Mouse (Mus musculus) midbrain, embryonic 10.5 days (tissue): ENCODE measurements around the gene Fignl1. TPM values are rescaled to one million over a fixed set of nuclear protein-coding genes. Genes with fewer than 3 reads are reported as not detected.

ENCODE experiments used
- DNase-seq: peaks from one replicate; pipeline ENCODE4 v3.0.0-alpha.2; 2017; ENCODE audit warnings: low spot score
- H3K27ac ChIP-seq: fragments of 300-500 bp; sonication (generic); replicated peaks from 2 replicates; pipeline ENCODE4 v1.5.1; 2016; ENCODE audit warnings: mild to moderate bottlenecking
- H3K27me3 ChIP-seq: fragments of 300-500 bp; sonication (generic); 2 replicates; pipeline ENCODE4 v1.6.1; 2016; ENCODE audit warnings: low read depth, mild to moderate bottlenecking; ENCODE audit not compliant: poor library complexity, severe bottlenecking
- H3K36me3 ChIP-seq: fragments of 300-500 bp; sonication (generic); 2 replicates; pipeline ENCODE4 v1.6.1; 2016; ENCODE audit warnings: mild to moderate bottlenecking, moderate library complexity
- H3K4me1 ChIP-seq: fragments of 300-500 bp; sonication (generic); 2 replicates; pipeline ENCODE4 v1.6.1; 2016
- H3K4me3 ChIP-seq: fragments of 300-500 bp; sonication (generic); 2 replicates; pipeline ENCODE4 v1.5.1; 2016; ENCODE audit warnings: mild to moderate bottlenecking, moderate library complexity
- H3K9me3 ChIP-seq: fragments of 300-500 bp; sonication (generic); replicated peaks from 2 replicates; pipeline ENCODE4 v1.6.1; 2016; ENCODE audit warnings: mild to moderate bottlenecking
- WGBS: fragments of 180-500 bp; shearing (Covaris S2); methylation state at CpG from one replicate; pipeline ENCODE4 v1.1.7; 2016; 5-methylcytosine and 5-hydroxymethylcytosine counted together
- polyA plus RNA-seq: library from polyadenylated mRNA; unstranded; fragments of >200 nt; fragmentation: Nextera tagmentation; extraction: Ambion mirVana; gene quantifications from 2 replicates; pipeline ENCODE4 v1.2.1, GENCODE M21; 2016

Fignl1 gene
- polyA plus RNA-seq, 1 experiment from 2014 or later: 112 TPM

DNA sequence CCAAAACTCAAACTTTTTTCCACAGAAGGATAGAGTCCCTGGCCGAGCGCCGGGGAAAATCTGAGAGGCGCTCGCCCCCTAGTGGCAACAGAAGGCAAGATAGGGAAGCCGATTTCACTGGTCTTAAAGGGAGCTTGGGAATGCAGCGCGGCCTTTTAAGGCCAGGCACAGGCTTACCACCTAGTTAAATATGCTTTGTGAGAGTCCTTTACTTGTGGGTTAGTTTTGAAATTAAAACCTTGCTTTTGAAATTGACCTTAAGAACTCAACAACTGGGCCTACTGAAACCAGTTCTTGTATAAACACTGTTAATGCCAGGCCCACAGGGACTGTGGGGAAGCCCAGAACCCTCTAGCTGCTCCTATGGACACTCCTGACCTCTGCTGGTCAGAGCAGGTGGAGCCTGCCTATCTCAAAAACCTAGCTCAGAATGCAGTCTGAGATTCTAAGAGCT, 20.2 kb downstream of the Fignl1 start:
- 1% methylated on average over 8 of the region's 8 CpGs for WGBS
- no peaks in the 10 kb centered on the region for H3K4me1 ChIP-seq
- H3K9me3 ChIP-seq: no peaks in the 10 kb centered on the region
- no peak overlapping the region for H3K27ac ChIP-seq
- H3K36me3 ChIP-seq: no peaks in the 10 kb centered on the region
- DNase-seq: peak; percentile 84
- no peaks in the 10 kb centered on the region for H3K27me3 ChIP-seq
- peak overlapping the region; percentile 38 for H3K4me3 ChIP-seq

DNA sequence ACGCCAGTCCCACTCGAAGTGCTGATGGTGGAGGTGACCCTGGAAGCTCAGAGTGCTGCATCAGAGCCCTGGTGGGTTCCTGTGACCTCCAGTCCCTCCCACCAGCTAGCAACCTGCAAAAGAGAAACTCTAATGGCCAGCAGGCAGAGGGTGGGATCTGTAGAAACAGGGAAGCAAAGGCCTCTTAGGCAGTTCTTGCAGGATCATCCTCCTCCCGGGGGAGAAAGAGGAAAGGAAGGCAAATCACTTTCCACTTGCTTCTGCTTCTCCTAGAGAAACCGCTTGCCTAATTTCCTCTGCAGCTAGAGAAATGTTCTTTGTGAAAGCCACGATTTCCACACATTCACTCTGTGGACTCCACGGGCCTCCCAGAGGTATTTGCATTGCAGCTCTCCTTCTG, 23.3 kb downstream of the Fignl1 start:
- Histone ChIP-seq H3K9me3 (no peaks in the 10 kb centered on the region), H3K4me1 (no peaks in the 10 kb centered on the region), H3K36me3 (no peaks in the 10 kb centered on the region), H3K27me3 (no peaks in the 10 kb centered on the region), H3K4me3 (no peak overlapping the region), H3K27ac (no peak overlapping the region)
- WGBS: 79% methylated on average over 6 of the region's 6 CpGs
- DNase-seq: no peak

DNA sequence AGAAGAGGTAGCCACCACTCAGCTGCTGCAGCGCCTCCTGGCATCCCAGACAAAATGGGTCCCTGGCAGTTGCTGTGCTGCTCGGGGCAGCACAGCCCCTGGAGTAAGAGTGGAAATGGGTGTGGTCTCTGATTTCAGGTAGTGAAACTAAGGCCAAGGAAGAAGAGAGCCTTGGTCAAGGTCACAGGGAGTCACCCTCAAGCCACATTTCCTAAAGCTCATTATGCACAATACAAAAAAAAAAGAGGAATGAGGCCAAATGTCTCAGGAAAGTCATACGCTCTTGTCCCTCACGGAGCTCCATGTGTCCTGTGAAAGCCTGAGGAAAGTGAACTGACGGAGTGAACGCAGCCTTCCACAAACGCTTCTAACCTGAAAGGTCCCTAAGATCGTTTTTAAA, 27.0 kb downstream of the Fignl1 start:
- Histone ChIP-seq H3K4me1 (no peaks in the 10 kb centered on the region), H3K27ac (no peak overlapping the region), H3K9me3 (no peaks in the 10 kb centered on the region), H3K4me3 (no peak overlapping the region), H3K36me3 (no peaks in the 10 kb centered on the region), H3K27me3 (no peaks in the 10 kb centered on the region)
- no peak for DNase-seq
- WGBS: 86% methylated on average over 8 of the region's 8 CpGs

DNA sequence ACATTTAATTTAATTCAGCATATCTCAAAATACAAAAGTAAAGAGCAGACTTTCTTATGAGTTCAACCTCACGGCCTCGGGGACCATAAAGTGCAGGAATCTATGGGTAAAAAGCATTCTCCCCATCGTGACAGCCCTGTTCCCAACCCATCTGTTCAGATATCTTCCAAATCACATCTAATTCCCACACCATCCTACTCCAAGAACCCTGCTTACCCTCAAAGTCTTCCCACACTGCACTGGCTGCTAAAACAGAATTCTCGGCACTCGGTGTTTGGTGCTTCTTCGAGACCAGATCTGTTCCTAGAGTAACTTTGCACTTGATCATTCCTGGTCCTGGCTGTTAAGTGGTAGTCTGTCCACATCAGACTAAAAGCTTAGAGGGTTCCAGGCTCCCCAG, 30.4 kb downstream of the Fignl1 start:
- H3K27ac ChIP-seq: no peak overlapping the region
- no peak overlapping the region for H3K4me3 ChIP-seq
- no peaks in the 10 kb centered on the region for H3K4me1 ChIP-seq
- no peaks in the 10 kb centered on the region for H3K36me3 ChIP-seq
- no peaks in the 10 kb centered on the region for H3K27me3 ChIP-seq
- no peaks in the 10 kb centered on the region for H3K9me3 ChIP-seq
- WGBS: 94% methylated on average over 6 of the region's 6 CpGs
- no peak for DNase-seq

DNA sequence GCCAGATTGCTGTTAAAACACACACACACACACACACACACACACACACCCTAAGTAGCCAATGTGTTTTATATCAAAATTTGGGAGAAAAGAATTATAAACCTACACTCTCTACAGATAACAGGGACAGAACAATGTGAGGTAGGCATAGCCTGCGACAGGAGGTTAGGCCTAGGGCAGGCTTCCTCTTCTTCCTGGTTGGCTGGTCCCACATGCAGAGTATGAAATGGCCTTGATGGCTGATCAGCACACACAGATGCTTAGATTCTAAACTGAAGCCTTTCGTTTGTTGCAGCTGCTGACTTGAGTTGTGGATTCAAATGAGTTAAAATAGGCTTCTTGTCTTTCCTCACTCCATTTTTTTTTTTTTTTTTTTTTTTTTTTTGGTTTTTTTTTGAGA, 31.0 kb downstream of the Fignl1 start:
- H3K9me3 ChIP-seq: no peaks in the 10 kb centered on the region
- no peak overlapping the region for H3K4me3 ChIP-seq
- H3K27me3 ChIP-seq: no peaks in the 10 kb centered on the region
- no peaks in the 10 kb centered on the region for H3K36me3 ChIP-seq
- 89% methylated on average over 2 of the region's 2 CpGs for WGBS
- no peak for DNase-seq
- no peak overlapping the region for H3K27ac ChIP-seq
- H3K4me1 ChIP-seq: no peaks in the 10 kb centered on the region

DNA sequence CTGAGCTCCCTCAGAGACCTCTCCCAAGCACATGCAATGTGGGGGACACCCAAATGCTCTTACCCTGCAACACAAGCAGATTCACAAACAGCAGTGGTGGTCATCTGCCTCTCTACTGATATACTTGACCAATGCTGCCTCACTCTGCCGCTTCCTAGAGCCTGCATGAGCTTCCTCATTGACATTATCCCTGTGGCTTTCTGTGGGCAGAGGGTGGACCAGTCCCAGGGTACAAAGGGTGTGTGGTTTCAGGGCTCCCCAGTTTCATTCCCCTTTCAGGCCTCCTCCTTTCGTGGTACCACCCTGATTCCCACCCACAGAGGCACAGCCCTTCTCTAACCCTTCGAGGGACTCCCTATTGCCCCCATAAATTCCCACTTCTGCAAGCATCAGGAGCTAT, 31.5 kb downstream of the Fignl1 start:
- H3K9me3 ChIP-seq: no peaks in the 10 kb centered on the region
- H3K27me3 ChIP-seq: no peaks in the 10 kb centered on the region
- H3K4me1 ChIP-seq: no peaks in the 10 kb centered on the region
- no peak for DNase-seq
- H3K36me3 ChIP-seq: no peaks in the 10 kb centered on the region
- H3K4me3 ChIP-seq: no peak overlapping the region
- no peak overlapping the region for H3K27ac ChIP-seq
- 79% methylated on average over 3 of the region's 3 CpGs for WGBS

DNA sequence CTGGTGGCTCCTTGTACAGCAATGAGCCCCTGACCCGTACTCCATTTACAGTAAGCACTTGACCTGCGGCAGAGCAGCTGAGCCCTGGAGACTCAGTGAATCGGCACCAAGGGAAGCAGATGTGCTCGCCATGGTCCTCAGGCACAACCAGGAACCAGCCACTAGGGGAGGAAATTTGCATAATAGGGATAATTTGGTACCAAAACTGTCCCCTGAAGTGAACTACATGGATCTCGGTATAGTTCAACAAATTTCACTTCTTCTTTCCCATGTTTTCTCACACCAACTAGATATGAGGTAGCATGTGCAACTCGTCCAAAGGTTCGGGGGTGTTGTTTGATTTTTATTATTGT, 32.0 kb downstream of the Fignl1 start:
- no peak overlapping the region for H3K4me3 ChIP-seq
- H3K27me3 ChIP-seq: no peaks in the 10 kb centered on the region
- WGBS: 86% methylated on average over 7 of the region's 7 CpGs
- H3K9me3 ChIP-seq: no peaks in the 10 kb centered on the region
- no peak overlapping the region for H3K27ac ChIP-seq
- no peaks in the 10 kb centered on the region for H3K36me3 ChIP-seq
- H3K4me1 ChIP-seq: no peaks in the 10 kb centered on the region
- no peak for DNase-seq

DNA sequence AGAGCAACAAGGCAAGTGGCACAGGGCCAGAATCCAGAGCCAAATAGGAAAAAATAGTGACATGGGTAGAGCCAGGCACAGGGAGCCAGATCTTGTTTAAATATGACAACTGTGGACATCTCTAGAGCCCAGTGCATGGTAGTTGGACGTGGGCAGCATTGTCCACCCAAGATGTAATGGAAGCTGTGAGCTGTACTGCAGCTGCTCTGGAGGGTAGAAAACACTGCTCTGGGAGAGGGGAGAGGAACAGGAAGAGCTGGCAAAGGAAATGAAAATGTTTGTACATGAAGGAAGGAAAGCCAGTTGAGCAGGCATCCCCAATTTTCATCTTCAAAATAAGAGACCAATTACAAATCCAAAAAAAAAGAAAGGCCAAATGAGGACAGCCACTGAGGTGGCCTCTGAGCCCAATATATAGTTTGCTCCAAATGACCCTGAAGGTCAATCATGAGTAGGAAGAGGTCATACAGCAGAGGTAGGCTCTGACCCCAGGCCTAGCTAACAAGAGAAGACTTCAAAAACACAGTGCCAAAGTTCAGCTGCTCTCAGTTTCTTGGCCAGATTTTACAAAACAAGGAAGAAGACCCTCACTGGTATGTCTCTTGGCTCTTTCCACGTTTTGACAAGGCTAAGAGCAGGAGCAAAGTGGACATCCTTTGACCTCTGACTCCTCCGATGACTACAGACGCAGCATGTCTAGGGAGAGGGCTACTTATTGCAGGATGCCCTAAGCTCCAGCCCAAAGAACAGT, 32.5 kb downstream of the Fignl1 start:
- H3K27me3 ChIP-seq: no peaks in the 10 kb centered on the region
- no peak for DNase-seq
- no peaks in the 10 kb centered on the region for H3K4me1 ChIP-seq
- WGBS: 75% methylated on average over 4 of the region's 4 CpGs
- H3K36me3 ChIP-seq: no peaks in the 10 kb centered on the region
- no peak overlapping the region for H3K27ac ChIP-seq
- no peak overlapping the region for H3K4me3 ChIP-seq
- no peaks in the 10 kb centered on the region for H3K9me3 ChIP-seq

DNA sequence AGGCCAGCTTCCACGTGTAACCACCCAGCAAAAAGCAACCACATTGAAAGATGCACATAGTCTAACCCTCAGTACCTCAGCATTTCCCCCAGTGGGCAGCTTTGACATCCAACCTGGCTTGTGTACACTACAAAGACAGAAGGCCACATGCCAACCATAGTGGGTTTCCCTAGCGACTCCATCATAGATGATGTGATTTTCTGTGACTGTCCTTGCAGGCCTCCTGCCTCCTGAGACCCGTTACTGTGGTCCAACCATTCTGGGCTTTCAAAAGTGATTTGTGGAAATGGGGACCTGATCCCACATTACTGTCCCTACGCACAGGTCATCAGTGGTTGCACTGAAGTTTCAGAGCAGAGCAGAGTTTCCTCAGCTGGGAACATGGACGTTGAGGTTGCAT, 33.9 kb downstream of the Fignl1 start:
- H3K27ac ChIP-seq: no peak overlapping the region
- DNase-seq: no peak
- no peaks in the 10 kb centered on the region for H3K36me3 ChIP-seq
- no peaks in the 10 kb centered on the region for H3K9me3 ChIP-seq
- H3K27me3 ChIP-seq: no peaks in the 10 kb centered on the region
- no peaks in the 10 kb centered on the region for H3K4me1 ChIP-seq
- no peak overlapping the region for H3K4me3 ChIP-seq
- WGBS: 94% methylated on average over 5 of the region's 5 CpGs

DNA sequence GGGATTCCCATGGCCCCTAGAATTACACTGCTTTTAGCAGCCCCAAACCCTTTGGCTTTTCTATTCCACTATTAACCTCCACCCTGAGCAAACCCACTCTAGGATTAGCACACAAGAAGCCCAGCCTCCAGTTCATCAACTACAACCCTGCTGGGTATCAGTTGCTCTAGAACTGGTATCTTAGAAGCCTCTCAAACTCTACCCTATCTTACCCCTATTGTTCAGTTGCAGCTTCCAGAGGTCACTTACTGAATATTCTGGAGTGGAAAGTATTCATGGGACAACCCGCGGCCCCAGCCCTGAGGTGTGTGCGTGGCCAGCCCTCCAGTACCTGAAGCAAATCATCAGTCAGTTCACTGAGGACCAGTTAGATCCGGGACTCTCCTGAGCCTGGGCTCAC, 34.4 kb downstream of the Fignl1 start:
- 92% methylated on average over 4 of the region's 4 CpGs for WGBS
- H3K4me1 ChIP-seq: no peaks in the 10 kb centered on the region
- H3K27me3 ChIP-seq: no peaks in the 10 kb centered on the region
- H3K9me3 ChIP-seq: no peaks in the 10 kb centered on the region
- no peak overlapping the region for H3K27ac ChIP-seq
- no peak overlapping the region for H3K4me3 ChIP-seq
- DNase-seq: no peak
- no peaks in the 10 kb centered on the region for H3K36me3 ChIP-seq

DNA sequence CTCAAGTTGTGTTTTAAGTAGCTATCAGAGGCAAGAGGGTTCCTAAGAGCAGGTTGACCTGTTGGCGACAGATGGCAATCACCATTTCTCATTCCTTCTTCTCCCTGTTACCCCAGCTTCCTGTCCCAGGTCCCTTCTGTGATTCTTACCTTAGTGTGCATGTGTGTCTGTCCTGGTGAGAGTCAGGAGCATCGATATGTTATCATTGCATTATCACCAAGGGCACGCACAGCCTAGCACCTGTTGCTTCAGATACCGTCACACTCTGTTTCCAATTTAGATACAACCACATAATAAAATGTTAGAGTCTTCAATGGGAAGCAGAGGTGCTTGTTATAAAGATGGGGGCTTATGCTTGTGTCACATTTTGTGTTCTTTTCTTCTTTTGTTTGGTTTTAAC, 36.6 kb downstream of the Fignl1 start:
- 95% methylated on average over 4 of the region's 4 CpGs for WGBS
- no peaks in the 10 kb centered on the region for H3K27me3 ChIP-seq
- H3K27ac ChIP-seq: no peak overlapping the region
- no peaks in the 10 kb centered on the region for H3K9me3 ChIP-seq
- H3K4me1 ChIP-seq: no peaks in the 10 kb centered on the region
- no peaks in the 10 kb centered on the region for H3K36me3 ChIP-seq
- no peak overlapping the region for H3K4me3 ChIP-seq
- no peak for DNase-seq

DNA sequence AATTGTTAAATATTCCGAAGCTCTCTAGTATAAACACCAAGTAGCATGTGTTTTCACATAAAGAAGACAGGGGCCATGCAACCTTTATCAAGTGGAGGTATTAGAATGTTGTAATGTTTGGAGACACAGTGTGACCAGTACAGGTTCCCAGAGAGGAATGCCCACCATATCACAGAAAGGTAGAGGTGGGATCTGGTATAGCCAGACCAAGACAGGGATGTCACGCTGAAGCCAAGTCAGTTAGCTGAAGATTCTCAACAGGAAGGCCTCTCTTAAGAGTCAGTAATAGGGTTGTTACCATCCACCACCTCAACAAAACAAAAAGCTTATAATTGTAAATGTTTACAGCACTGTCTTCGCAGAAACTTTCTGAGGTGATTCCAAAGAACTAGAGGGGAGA, 38.1 kb downstream of the Fignl1 start:
- Histone ChIP-seq H3K4me3 (no peak overlapping the region), H3K9me3 (no peaks in the 10 kb centered on the region), H3K4me1 (no peaks in the 10 kb centered on the region), H3K36me3 (no peaks in the 10 kb centered on the region), H3K27me3 (no peaks in the 10 kb centered on the region), H3K27ac (no peak overlapping the region)
- WGBS: 95% methylated on average over 3 of the region's 3 CpGs
- no peak for DNase-seq

DNA sequence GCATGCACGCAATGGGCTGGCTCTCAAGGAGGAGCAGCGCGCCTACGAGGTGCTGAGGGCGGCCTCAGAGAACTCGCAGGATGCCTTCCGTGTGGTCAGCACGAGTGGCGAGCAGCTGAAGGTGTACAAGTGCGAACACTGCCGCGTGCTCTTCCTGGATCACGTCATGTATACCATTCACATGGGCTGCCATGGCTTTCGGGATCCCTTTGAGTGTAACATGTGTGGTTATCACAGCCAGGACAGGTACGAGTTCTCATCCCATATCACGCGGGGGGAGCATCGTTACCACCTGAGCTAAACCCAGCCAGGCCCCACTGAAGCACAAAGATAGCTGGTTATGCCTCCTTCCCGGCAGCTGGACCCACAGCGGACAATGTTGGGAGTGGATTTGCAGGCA, 39.5 kb downstream of the Fignl1 start:
- Histone ChIP-seq H3K27me3 (no peaks in the 10 kb centered on the region), H3K4me1 (no peaks in the 10 kb centered on the region), H3K9me3 (no peaks in the 10 kb centered on the region), H3K36me3 (no peaks in the 10 kb centered on the region), H3K27ac (no peak overlapping the region), H3K4me3 (no peak overlapping the region)
- no peak for DNase-seq
- WGBS: 92% methylated on average over 20 of the region's 20 CpGs

DNA sequence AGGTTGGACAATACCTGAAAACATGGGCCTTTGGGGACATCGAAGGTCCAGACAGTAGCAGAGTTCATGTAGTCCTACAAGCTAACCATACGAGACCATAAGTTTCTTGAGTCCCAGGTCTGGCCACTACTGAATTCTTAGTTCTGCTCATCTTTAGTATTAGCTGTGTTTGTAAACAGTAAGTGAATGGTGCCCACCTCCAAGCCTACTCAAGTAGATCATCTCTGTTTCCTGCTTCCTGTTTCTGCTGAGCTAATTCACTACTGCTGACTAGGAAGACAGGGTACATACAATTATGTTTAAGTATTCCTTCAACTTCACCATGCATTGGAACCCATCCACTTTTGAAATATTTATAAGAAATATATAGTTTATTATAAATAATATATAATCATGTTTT, 40.7 kb downstream of the Fignl1 start:
- WGBS: 85% methylated on average over 2 of the region's 2 CpGs
- Histone ChIP-seq H3K4me3 (no peak overlapping the region), H3K36me3 (no peaks in the 10 kb centered on the region), H3K27ac (no peak overlapping the region), H3K4me1 (no peaks in the 10 kb centered on the region), H3K27me3 (no peaks in the 10 kb centered on the region), H3K9me3 (no peaks in the 10 kb centered on the region)
- DNase-seq: no peak
